Mouse (Mus musculus) brain, embryonic 14.5 days (tissue): ENCODE measurements around the gene Ppfia3.
A peak's percentile ranks its signal among the peaks of the same experiment; 100 is the strongest.

ENCODE experiments used
- CTCF ChIP-seq: fragments of 200-500 bp; IDR thresholded peaks from 2 replicates; pipeline ENCODE4 v1.5.1; 2012; ENCODE audit warnings: inconsistent platforms, mild to moderate bottlenecking, moderate library complexity, borderline replicate concordance; ENCODE audit not compliant: insufficient read depth, insufficient read length; ENCODE audit errors: extremely low read depth
- POLR2A ChIP-seq: fragments of 200-500 bp; IDR thresholded peaks from 2 replicates; pipeline ENCODE4 v1.6.1; 2012; ENCODE audit warnings: mild to moderate bottlenecking, inconsistent platforms, borderline replicate concordance; ENCODE audit not compliant: poor library complexity, insufficient read depth, insufficient read length, severe bottlenecking; ENCODE audit errors: extremely low read depth

DNA sequence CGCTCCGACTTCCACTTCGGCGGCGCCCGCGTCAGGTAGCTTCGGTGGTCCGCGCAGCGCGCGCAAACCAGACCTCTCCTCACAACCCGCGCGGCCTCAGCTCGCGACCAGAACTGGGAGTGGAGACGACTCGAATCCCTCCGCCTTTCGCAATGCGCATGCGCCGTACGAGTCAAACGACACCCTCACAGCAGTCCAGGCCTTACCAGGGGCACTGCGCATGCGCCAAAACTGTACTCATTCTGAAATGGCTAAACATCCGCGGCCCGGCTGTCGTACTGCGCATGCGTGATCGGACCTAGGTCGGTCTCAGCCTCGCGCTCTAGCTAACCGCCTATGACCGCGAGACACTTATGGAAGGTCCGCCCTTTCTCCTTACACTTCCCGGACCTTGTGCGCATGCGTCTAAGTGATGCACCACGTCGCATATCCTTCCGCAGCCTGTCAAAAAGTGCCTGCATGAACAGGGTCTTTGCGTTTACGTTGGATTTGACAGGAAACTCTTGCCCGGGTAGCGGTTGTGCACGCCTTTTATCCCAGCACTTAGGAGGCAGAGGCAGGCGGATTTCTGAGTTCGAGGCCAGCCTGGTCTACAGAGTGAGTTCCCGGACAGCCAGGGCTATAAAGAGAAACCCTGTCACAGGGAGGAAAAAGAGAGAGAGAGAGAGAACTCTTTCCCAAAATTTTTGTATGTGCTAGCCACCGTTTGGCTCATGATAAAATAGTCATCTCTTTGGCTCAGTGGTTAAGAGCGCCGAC is 28.9 kb upstream of the Ppfia3 start, which contains the start of gene Snrnp70:
- TF ChIP-seq CTCF (no peak), POLR2A (peak; percentile 92)
